ENCODE assay signal across 7 mouse cellular contexts in the genomic region with DNA sequence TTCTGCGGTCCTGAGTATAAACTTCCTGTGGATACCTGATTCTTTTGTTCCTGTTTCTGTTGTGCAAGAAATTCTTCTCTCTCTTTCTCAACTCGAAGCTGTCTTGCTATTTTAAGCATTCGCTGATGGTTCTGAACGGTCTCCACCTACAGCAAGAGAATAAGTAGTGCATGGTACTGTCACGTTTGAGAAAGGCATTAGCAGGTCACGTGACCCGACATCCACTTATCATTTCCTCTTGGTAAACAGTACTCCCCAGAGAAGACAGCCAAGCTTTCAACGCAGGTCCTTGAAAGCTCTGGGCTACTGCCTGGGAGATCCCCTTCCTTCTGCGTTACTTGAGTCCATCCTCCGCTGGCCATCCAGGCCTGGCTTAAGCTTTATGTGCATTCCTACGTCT. TPM values are rescaled to one million over a fixed set of nuclear protein-coding genes. Genes with fewer than 3 reads are reported as not detected.
DNase-seq lines count a peak whose midpoint lies in the region; ATAC-seq and TF ChIP-seq lines count a peak whose summit lies in the region.

No protein-coding gene starts in this region.

- no peaks in the 10 kb centered on the region for H3K9me3 ChIP-seq in lung, embryonic 14.5 days (ENCODE audit: low read depth, low read length)
- H3K9me3 ChIP-seq in stomach, embryonic 16.5 days (replicated peaks; ENCODE audit: control insufficient read depth, low read length), result no peaks in the 10 kb centered on the region

- TF ChIP-seq CTCF in lung, embryonic 14.5 days (IDR thresholded peaks at IDR 0.05; ENCODE audit: low read depth), result peak; percentile 34
- TF ChIP-seq CTCF in cerebellum, adult 2 months (IDR thresholded peaks at IDR 0.05; ENCODE audit: borderline replicate concordance, insufficient read depth, low read depth, low read length), result no peak

- peaks cover 61% of the 10 kb centered on the region for H3K36me3 ChIP-seq in lung, embryonic 14.5 days (ENCODE audit: insufficient read depth)
- H3K36me3 ChIP-seq in stomach, embryonic 16.5 days (ENCODE audit: control insufficient read depth, insufficient read depth, low read length), result peaks cover 11% of the 10 kb centered on the region

- whole genome bisulfite sequencing in lung, embryonic 14.5 days, result 21% methylated on average over 11 of the region's 11 CpGs
- WGBS in stomach, embryonic 16.5 days, result 32% methylated on average over 11 of the region's 11 CpGs
- 84% methylated on average over 11 of the region's 11 CpGs for WGBS in cerebellum, adult 2 months

- no peaks in the 10 kb centered on the region for H3K27me3 ChIP-seq in lung, embryonic 14.5 days (ENCODE audit: insufficient read depth, low read length)
- H3K27me3 ChIP-seq in stomach, embryonic 16.5 days (ENCODE audit: control insufficient read depth, insufficient read depth, low read length), result no peaks in the 10 kb centered on the region
- no peaks in the 10 kb centered on the region for H3K27me3 ChIP-seq in cerebellum, adult 2 months (ENCODE audit: control insufficient read depth, insufficient read depth, low read length)

- H3K4me1 ChIP-seq in lung, embryonic 14.5 days (ENCODE audit: insufficient read depth), result no peaks in the 10 kb centered on the region
- H3K4me1 ChIP-seq in stomach, embryonic 16.5 days (ENCODE audit: control insufficient read depth, insufficient read depth, low read length), result no peaks in the 10 kb centered on the region
- peaks cover 4% of the 10 kb centered on the region; the same call in 1 of the 2 replicates for H3K4me1 ChIP-seq in cerebellum, adult 2 months (ENCODE audit: control insufficient read depth, insufficient read depth, low read length)

- ATAC-seq in lung, embryonic 14.5 days (ENCODE audit: insufficient read depth), result peak; percentile 84
- peak; percentile 75; the same call in 1 of the 2 replicates for ATAC-seq in stomach, embryonic 16.5 days (ENCODE audit: insufficient read depth, low FRiP score)
- ATAC-seq in erythroid progenitor cell, adult 5-6 weeks (replicated peaks; ENCODE audit: low FRiP score, poor library complexity, severe bottlenecking), result no peak

- no peak for TF ChIP-seq POLR2A in cerebellum, adult 2 months (IDR thresholded peaks at IDR 0.05; ENCODE audit: borderline replicate concordance, insufficient read depth, low read length)

- H3K27ac ChIP-seq in lung, embryonic 14.5 days (ENCODE audit: low read depth), result peak overlapping the region; percentile 3; the same call in 1 of the 2 replicates
- H3K27ac ChIP-seq in stomach, embryonic 16.5 days (ENCODE audit: low read length), result peak overlapping the region; percentile 28
- no peak overlapping the region for H3K27ac ChIP-seq in cerebellum, adult 2 months (ENCODE audit: insufficient read depth, low read length)

- no peak overlapping the region for H3K9ac ChIP-seq in lung, embryonic 14.5 days
- H3K9ac ChIP-seq in stomach, embryonic 16.5 days (ENCODE audit: low read length), result no peak overlapping the region

- peak; percentile 43 for DNase-seq in ovary, postnatal 36 days (ENCODE audit: low spot score)
- DNase-seq in ovary, postnatal 14 days (ENCODE audit: low spot score), result no peak
- peak; percentile 58 to 67 for DNase-seq in heart, adult 9 months (ENCODE audit: low spot score in 2 of 2)
- DNase-seq in lung, embryonic 14.5 days, result peak; percentile 80
- no peak for DNase-seq in cerebellum, adult 2 months

- H3K4me3 ChIP-seq in lung, embryonic 14.5 days (ENCODE audit: low read depth, low read length), result no peak overlapping the region
- no peak overlapping the region for H3K4me3 ChIP-seq in stomach, embryonic 16.5 days (replicated peaks; ENCODE audit: low read length)
- H3K4me3 ChIP-seq in cerebellum, adult 2 months (replicated peaks; ENCODE audit: insufficient read depth, low read depth, low read length), result no peak overlapping the region

- H3K4me2 ChIP-seq in lung, embryonic 14.5 days, result no peak overlapping the region
- H3K4me2 ChIP-seq in stomach, embryonic 16.5 days (ENCODE audit: low read depth, low read length), result no peak overlapping the region

RNA-seq across cellular contexts. Expression of a gene that starts 12.1 kb away (rescaled TPM):
- polyA plus RNA-seq in lung, embryonic 14.5 days (2014; fragmentation: Nextera tagmentation; extraction: Ambion mirVana), result 38.4 and 39.6 TPM in 2 replicates
- polyA plus RNA-seq in stomach, embryonic 16.5 days (2015; fragmentation: Nextera tagmentation; extraction: Ambion mirVana), result 28.5 and 36.0 TPM in 2 replicates
- polyA plus RNA-seq in cerebellum, adult 2 months (2012; rRNA removed), result 20.4 and 22.3 TPM in 2 replicates
- total RNA-seq in erythroid progenitor cell, adult 5-6 weeks (2015; ENCODE audit: low replicate concordance), result not detected in 2 replicates
- 0.39 TPM in 1 of 2 replicates, not detected in the other for total RNA-seq in erythroid progenitor cell, adult 5-6 weeks (2017; ENCODE audit: low replicate concordance)

RNA-seq across cellular contexts. Expression of a gene that starts 41.5 kb away (rescaled TPM):
- polyA plus RNA-seq in lung, embryonic 14.5 days (2014; fragmentation: Nextera tagmentation; extraction: Ambion mirVana), result 1.3 and 2.7 TPM in 2 replicates
- polyA plus RNA-seq in stomach, embryonic 16.5 days (2015; fragmentation: Nextera tagmentation; extraction: Ambion mirVana), result 2.8 and 3.3 TPM in 2 replicates
- 13.5 and 16.8 TPM in 2 replicates for polyA plus RNA-seq in cerebellum, adult 2 months (2012; rRNA removed)
- 5.4 and 8.3 TPM in 2 replicates for total RNA-seq in erythroid progenitor cell, adult 5-6 weeks (2015; ENCODE audit: low replicate concordance)
- 0.23 and 1.2 TPM in 2 replicates for total RNA-seq in erythroid progenitor cell, adult 5-6 weeks (2017; ENCODE audit: low replicate concordance)

Comparison
In these comparisons a context has a peak if more than half of its experiments do, and no peak if none do; other contexts are left out.
1. DNase-seq: peak in ovary, postnatal 36 days (single experiment), heart, adult 9 months (2 of 2) and lung, embryonic 14.5 days (single experiment); none in ovary, postnatal 14 days (single experiment) and cerebellum, adult 2 months (0 of 2).